Mouse (Mus musculus): ENCODE data around the gene Ifnz.
"Not testable (repeated sequence)": the region's sequence is repeated elsewhere in the genome, so short reads cannot be mapped to it uniquely, and the experiment has no call there.

Gene Ifnz

DNA sequence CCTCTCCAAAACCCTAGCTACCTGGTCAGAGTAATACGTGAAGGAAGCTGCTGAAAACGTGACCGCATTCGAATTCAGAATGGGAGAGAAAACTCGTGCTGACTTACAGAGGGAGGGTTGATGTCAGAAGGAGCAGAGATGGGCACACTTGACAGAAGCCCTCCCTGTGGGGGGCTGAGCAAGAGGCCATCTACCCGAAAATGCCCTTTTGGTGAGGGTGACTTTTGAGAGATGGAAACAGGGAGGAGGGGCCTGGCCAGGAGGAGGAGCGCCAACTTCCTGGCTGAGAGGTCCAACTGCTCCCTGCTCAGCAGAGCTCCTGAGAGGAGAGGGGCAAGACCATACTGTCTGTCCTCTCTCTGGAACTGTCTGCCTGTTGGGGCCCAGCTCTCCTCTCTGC, at the start of gene Ifnz:
Gene Ifnz (plus strand): TSS at position 301 of the 400 bp plus-strand sequence.
- DNase-seq (ENCODE audit: low read depth, low spot score): not testable (repeated sequence)

DNA sequence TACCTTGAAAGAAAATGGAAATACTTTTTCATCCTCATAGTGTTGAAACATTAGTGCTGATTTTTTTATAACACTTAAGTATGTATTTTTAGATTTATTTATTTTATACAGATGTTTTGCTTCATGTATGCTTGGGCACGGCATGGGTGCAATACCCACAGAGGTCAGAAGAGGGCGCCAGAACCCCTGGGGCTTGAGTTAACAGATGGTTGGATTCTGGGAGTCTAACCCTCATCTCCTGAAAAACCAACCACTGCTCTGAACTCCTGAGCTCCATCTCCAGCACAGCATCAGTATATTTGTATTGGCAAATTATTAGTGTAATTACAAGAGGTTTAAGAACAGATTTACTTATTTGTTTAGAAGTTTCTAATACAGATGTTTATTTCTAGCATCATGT, 43.5 kb upstream of the Ifnz start:
- DNase-seq (ENCODE audit: low read depth, low spot score): no peak

DNA sequence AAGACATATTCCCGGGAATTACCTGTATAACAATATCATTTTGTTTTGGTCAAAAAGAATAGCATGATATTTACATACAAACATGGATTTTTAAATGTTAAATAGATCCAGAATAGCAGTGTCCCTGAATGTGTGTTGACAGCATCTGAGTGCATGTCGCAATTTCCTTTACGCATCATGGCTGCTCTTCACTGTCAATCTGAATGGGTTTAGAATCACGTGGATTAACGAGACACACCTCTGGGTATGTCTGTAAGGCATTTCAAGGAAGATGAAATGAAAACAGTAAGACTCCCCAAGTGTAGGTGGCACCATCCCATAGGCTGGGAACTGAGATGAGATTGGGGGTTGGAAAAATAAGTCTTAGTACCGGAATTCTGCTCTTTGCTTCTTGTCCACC, 42.9 kb upstream of the Ifnz start:
- DNase-seq (ENCODE audit: low read depth, low spot score): no peak

DNA sequence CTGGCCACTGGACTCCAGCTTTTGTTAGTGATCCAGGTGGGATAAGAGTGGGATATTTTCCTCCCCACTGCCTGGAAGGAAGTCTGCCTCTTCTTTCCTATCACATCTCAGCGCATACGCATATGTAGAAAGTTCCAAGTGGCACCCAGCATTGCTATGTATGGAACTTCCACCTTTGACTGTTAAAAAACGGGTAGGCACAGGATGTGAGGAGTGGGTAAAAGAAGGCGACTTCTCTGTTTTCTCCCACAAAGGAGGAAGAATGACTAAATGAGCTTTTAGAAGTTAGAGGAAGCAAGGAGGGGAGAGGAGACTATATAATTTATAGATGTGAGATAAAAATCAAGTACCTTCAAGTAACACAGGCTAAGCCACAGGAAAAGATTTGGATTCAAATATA, 40.5 kb upstream of the Ifnz start:
- no peak for DNase-seq (ENCODE audit: low read depth, low spot score)

DNA sequence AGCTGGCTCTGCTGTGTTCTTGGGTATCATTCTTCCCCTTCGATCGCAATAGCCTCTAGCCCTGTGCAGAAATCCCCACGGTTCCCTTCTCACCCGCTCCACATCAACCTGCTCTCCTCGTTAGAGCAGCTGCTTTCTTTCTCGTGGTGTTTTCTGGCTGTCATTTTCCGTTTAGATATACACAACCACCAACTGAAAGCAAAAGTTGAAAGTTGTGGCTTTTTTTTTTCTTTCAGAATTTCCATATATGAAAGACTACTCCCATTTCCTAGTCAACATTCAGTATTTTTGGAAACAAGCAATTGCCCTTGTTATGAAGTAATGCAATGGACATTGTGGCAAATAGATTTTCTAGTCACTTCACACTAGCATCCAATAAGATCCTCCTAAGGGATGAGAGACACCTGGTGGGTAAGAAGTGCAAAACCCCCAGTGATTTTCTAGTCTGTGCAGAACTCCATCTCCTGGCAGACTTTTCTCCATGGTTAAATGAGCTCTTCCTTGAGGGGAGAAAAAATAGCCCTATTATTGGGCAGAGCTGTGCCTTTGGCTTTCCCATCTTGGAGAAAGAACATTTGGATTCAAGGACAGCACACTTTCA, 39.1 kb upstream of the Ifnz start:
- DNase-seq (ENCODE audit: low read depth, low spot score): no peak

DNA sequence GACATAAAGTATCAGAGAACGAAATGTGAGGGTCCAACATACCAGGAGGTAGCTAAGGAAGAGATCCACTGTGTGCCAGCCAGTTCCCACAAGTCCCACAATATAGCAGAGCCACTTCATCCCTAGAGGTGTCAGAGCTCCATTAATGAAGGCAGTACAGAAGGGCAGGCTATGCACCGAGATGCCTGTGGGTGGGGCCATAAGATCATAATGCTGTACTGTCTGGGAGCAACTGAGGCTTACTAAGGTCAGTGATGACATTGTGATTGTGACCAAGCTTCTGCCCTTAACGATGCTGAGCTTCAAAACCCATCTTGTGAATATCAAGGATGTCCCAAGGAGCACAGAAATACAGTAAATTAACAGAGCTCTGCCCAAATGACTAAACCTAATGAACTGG, 37.7 kb upstream of the Ifnz start:
- DNase-seq (ENCODE audit: low read depth, low spot score): no peak

DNA sequence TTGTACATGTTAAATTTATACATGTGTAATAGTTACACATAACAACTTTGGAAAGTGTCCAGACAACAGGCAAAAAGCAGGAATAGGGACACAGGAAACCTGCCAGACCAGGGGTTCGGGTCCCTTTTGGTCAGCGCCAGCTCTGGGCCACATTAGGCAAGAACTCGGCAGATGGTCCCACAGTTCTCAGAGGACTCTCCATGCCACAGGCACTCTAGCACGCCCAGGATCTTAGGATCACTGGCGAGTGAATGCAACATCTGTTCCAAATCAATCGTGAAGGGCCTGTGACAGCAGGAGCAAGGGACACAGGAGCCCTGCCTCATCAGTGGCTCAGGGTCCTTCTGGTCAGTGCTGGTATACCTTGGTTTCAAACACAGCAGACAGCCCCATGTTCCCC, 32.0 kb upstream of the Ifnz start:
- DNase-seq (ENCODE audit: low read depth, low spot score): no peak

DNA sequence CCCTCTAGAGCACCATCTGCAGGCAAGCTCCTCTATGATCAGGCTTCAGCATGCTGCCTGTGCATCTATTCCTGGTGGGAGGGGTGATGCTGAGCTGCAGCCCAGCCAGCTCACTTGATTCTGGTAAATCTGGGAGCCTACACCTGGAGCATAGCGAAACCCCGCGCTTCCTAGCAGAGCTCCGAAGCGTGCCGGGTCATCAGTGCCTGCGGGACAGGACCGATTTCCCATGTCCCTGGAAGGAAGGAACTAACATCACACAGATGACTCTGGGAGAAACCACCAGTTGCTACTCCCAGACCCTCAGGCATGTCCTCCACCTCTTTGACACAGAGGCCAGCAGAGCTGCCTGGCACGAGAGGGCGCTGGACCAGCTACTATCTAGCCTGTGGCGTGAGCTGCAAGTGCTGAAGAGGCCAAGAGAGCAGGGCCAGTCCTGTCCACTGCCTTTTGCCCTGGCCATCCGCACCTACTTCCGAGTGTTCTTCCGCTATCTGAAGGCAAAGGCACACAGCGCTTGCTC, 27.1 kb upstream of the Ifnz start, which contains the start of gene Gm13271:
Gene Gm13271 (plus strand): TSS at position 51 of the 523 bp plus-strand sequence.
- not testable (repeated sequence) for DNase-seq (ENCODE audit: low read depth, low spot score)

DNA sequence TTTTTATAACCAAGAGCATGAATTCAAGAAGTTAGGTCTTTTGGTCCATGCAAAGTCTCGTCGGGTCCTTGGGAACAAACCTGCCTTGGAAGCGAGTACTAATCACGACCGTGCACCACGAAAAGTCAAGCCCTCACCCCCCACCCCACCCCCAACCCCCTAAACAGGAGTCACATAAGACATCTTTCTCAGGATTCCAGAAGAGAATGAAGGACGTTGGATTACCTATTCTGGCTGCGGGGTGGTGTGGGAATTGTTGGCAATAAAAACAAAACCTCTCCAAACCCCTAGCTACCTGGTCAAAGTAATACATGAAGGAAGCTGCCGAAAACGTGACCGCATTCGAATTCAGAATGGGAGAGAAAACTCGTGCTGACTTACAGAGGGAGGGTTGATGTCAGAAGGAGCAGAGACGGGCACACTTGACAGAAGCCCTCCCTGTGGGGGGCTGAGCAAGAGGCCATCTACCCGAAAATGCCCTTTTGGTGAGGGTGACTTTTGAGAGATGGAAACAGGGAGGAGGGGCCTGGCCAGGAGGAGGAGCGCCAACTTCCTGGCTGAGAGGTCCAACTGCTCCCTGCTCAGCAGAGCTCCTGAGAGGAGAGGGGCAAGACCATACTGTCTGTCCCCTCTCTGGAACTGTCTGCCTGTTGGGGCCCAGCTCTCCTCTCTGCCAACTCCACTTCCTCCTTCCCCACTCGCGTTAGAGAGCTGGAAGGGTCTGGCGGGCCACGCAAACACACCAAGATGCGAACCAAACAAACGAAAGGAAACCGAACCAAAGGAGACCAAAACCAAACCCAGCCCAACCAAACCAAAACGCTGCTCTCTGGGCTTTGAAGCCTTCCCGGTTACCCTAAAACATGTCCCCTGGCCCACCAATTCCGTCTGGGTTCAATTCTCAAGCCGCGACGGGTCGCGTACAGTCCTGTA, 25.1 kb upstream of the Ifnz start:
- DNase-seq (ENCODE audit: low read depth, low spot score): not testable (repeated sequence)

DNA sequence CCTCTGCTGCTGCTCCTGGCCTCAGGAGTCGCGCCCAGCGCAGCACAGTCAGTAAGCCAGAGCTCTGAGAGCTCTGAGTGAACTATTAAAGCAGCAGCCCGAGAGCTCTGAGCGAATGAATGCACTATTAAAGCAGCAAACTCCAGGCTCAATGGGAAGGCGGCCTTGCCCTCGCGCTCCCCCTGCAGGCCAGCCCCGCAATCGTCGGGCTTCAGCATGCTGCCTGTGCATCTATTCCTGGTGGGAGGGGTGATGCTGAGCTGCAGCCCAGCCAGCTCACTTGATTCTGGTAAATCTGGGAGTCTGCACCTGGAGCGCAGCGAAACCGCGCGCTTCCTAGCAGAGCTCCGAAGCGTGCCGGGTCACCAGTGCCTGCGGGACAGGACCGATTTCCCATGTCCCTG, 24.3 kb upstream of the Ifnz start:
- peak; percentile 70 for DNase-seq (ENCODE audit: low read depth, low spot score)

DNA sequence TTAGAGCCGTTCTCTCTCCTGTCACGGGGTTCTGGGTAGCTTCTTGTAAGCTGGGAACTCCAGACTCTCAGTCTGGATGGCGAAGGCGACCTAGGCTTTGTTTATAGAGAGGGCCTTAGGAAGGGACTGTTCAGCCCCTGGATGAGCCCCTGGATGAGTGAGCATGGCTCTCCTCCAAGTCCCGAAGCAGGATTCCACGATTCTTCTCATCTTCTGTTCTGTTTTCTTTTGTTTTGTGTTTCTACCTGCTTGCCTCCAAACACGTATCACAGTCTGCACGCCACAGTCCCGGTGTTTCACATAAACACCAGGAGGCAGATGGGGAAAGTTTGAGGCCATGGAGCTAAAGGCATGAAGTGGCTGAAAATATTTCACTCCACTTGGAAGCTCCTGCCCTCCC, 23.2 kb upstream of the Ifnz start:
- not testable (repeated sequence) for DNase-seq (ENCODE audit: low read depth, low spot score)

DNA sequence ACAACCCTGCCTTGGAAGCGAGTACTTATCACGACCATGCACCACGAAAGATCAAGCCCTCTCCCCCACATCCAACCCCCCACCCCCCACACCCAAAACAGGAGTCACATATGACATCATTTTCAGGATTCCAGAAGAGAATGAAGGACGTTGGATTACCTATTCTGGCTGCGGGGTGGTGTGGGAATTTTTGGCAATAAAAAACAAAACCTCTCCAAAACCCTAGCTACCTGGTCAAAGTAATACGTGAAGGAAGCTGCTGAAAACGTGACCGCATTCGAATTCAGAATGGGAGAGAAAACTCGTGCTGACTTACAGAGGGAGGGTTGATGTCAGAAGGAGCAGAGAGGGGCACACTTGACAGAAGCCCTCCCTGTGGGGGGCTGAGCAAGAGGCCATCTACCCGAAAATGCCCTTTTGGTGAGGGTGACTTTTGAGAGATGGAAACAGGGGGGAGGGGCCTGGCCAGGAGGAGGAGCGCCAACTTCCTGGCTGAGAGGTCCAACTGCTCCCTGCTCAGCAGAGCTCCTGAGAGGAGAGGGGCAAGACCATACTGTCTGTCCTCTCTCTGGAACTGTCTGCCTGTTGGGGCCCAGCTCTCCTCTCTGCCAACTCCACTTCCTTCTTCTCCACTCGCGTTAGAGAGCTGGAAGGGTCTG, 22.2 kb upstream of the Ifnz start, which contains the start of gene Gm13283:
Gene Gm13283 (plus strand): TSS at position 510 of the 659 bp plus-strand sequence.
- DNase-seq (ENCODE audit: low read depth, low spot score): not testable (repeated sequence)

DNA sequence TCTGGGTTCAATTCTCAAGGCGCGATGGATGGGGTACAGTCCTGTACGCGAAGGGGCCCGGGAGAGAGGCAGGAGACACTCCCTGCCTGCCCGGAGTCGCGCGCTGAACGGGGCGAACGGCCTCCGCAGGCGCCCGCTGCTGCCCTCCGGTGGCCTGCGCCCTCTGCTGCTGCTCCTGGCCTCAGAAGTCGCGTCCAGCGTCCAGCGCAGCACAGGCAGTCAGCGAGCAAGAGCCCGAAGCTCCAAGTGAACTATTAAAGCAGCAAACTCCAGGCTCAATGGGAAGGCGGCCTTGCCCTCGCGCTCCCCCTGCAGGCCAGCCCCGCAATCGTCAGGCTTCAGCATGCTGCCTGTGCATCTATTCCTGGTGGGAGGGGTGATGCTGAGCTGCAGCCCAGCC, 21.5 kb upstream of the Ifnz start:
- peak; percentile 37 for DNase-seq (ENCODE audit: low read depth, low spot score)

DNA sequence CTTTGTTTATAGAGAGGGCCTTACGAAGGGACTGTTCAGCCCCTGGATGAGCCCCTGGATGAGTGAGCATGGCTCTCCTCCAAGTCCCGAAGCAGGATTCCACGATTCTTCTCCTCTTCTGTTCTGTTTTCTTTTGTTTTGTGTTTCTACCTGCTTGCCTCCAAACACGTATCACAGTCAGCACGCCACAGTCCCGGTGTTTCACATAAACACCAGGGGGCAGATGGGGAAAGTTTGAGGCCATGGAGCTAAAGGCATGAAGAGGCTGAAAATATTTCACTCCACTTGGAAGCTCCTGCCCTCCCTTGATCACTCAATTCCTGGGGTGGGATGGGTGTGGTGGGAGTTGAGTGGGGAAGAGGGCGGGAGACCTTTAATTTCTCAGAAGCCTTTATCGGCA, 20.2 kb upstream of the Ifnz start:
- not testable (repeated sequence) for DNase-seq (ENCODE audit: low read depth, low spot score)

DNA sequence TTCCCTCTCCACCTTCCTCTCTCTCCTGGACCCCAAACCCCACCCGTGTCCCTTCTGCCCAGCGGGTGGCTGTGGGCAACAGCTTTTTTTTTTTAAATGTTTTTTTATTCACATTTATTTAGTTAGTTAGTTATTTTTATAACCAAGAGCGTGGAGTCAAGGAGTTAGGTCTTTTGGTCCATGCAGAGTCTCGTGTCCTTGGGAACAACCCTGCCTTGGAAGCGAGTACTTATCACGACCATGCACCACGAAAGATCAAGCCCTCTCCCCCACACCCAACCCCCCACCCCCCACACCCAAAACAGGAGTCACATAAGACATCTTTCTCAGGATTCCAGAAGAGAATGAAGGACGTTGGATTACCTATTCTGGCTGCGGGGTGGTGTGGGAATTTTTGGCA, 19.6 kb upstream of the Ifnz start:
- not testable (repeated sequence) for DNase-seq (ENCODE audit: low read depth, low spot score)

DNA sequence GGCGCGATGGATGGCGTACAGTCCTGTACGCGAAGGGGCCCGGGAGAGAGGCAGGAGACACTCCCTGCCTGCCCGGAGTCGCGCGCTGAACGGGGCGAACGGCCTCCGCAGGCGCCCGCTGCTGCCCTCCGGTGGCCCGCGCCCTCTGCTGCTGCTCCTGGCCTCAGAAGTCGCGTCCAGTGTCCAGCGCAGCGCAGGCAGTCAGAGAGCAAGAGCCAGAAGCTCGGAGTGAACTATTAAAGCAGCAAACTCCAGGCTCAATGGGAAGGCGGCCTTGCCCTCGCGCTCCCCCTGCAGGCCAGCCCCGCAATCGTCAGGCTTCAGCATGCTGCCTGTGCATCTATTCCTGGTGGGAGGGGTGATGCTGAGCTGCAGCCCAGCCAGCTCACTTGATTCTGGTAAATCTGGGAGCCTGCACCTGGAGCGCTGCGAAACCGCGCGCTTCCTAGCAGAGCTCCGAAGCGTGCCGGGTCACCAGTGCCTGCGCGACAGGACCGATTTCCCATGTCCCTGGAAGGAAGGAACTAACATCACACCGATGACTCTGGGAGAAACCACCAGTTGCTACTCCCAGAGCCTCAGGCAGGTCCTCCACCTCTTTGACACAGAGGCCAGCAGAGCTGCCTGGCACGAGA, 18.4 kb upstream of the Ifnz start:
- DNase-seq (ENCODE audit: low read depth, low spot score): not testable (repeated sequence)

DNA sequence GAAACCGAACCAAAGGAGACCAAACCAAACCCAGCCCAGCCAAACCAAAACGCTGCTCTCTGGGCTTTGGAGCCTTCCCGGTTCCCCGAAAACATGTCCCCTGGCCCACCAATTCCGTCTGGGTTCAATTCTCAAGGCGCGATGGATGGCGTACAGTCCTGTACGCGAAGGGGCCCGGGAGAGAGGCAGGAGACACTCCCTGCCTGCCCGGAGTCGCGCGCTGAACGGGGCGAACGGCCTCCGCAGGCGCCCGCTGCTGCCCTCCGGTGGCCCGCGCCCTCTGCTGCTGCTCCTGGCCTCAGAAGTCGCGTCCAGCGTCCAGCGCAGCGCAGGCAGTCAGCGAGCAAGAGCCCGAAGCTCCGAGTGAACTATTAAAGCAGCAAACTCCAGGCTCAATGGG, 8.4 kb upstream of the Ifnz start, which contains the start of gene Gm13290:
Gene Gm13290 (plus strand): TSS at position 301 of the 400 bp plus-strand sequence.
- not testable (repeated sequence) for DNase-seq (ENCODE audit: low read depth, low spot score)

DNA sequence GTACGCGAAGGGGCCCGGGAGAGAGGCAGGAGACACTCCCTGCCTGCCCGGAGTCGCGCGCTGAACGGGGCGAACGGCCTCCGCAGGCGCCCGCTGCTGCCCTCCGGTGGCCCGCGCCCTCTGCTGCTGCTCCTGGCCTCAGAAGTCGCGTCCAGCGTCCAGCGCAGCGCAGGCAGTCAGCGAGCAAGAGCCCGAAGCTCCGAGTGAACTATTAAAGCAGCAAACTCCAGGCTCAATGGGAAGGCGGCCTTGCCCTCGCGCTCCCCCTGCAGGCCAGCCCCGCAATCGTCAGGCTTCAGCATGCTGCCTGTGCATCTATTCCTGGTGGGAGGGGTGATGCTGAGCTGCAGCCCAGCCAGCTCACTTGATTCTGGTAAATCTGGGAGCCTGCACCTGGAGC, 5.3 kb upstream of the Ifnz start, which contains the start of gene Gm13289:
Gene Gm13289 (plus strand): TSS at position 301 of the 400 bp plus-strand sequence.
- not testable (repeated sequence) for DNase-seq (ENCODE audit: low read depth, low spot score)

DNA sequence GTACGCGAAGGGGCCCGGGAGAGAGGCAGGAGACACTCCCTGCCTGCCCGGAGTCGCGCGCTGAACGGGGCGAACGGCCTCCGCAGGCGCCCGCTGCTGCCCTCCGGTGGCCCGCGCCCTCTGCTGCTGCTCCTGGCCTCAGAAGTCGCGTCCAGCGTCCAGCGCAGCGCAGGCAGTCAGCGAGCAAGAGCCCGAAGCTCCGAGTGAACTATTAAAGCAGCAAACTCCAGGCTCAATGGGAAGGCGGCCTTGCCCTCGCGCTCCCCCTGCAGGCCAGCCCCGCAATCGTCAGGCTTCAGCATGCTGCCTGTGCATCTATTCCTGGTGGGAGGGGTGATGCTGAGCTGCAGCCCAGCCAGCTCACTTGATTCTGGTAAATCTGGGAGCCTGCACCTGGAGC, 2.4 kb upstream of the Ifnz start, which contains the start of gene Gm13272:
Gene Gm13272 (plus strand): TSS at position 301 of the 400 bp plus-strand sequence.
- not testable (repeated sequence) for DNase-seq (ENCODE audit: low read depth, low spot score)

DNA sequence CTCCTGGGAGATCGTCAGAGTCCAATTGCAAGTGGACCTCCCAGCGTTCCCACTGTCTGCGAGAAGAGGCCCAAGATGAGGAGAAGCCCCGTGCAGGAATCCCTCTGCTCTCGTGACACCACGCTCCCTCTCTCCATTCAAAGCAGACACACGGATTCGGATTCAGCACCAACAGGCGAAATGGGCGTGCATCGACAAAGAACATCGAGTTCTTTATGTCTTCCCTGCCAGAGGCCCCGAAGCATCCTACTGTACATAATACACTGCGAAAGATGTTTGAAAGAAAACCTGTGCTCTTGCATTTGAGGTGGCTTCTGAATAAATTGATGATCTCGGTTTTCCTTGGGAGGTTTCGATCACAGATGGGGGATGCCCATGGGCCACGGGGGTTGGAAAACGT, 1.6 kb upstream of the Ifnz start:
- not testable (repeated sequence) for DNase-seq (ENCODE audit: low read depth, low spot score)

DNA sequence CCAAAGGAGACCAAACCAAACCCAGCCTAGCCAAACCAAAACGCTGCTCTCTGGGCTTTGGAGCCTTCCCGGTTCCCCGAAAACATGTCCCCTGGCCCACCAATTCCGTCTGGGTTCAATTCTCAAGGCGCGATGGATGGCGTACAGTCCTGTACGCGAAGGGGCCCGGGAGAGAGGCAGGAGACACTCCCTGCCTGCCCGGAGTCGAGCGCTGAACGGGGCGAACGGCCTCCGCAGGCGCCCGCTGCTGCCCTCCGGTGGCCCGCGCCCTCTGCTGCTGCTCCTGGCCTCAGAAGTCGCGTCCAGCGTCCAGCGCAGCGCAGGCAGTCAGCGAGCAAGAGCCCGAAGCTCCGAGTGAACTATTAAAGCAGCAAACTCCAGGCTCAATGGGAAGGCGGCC, 404 bp downstream of the Ifnz start:
- DNase-seq (ENCODE audit: low read depth, low spot score): not testable (repeated sequence)
